Mouse (Mus musculus) left cerebral cortex, adult 18-20 months (tissue): ENCODE results near the gene Dmrt1. TPM values are rescaled to one million over a fixed set of nuclear protein-coding genes. Genes with fewer than 3 reads are reported as not detected.
A peak's percentile ranks its signal among the peaks of the same experiment; 100 is the strongest.

Experiments
- DNase-seq, 2 experiments: peaks; one replicate each; pipeline ENCODE4 v3.0.0; 2021 to 2022; ENCODE audit warnings: low spot score in 2 of 2, mixed read lengths in 1 of 2
- total RNA-seq, 2 experiments: library from RNA; stranded (reverse); gene quantifications; 2 replicates each; pipeline ENCODE4 v1.2.3; 2021

The Dmrt1 gene
- total RNA-seq, 2 experiments from 2014 or later: not detected

DNA sequence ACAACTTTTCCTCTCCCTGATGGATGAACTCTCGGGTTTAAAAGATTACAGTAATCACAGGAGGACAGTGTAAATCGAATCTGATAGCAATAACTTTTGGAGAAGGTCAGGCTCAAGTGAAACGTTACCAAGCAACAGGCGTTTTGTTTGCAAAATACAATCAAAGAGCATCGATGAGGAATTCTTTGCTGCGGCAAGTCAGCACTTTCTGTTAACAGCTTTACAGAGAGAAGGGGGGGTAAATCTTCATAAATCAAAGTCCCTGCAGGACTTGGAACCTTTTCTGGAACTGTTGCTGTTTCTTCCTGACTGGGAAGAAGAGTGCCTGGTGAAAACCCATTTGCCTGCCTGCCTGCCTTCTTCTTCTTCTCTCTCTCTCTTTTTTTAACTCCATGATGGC, 110.5 kb downstream of the Dmrt1 start:
- no peak for DNase-seq

DNA sequence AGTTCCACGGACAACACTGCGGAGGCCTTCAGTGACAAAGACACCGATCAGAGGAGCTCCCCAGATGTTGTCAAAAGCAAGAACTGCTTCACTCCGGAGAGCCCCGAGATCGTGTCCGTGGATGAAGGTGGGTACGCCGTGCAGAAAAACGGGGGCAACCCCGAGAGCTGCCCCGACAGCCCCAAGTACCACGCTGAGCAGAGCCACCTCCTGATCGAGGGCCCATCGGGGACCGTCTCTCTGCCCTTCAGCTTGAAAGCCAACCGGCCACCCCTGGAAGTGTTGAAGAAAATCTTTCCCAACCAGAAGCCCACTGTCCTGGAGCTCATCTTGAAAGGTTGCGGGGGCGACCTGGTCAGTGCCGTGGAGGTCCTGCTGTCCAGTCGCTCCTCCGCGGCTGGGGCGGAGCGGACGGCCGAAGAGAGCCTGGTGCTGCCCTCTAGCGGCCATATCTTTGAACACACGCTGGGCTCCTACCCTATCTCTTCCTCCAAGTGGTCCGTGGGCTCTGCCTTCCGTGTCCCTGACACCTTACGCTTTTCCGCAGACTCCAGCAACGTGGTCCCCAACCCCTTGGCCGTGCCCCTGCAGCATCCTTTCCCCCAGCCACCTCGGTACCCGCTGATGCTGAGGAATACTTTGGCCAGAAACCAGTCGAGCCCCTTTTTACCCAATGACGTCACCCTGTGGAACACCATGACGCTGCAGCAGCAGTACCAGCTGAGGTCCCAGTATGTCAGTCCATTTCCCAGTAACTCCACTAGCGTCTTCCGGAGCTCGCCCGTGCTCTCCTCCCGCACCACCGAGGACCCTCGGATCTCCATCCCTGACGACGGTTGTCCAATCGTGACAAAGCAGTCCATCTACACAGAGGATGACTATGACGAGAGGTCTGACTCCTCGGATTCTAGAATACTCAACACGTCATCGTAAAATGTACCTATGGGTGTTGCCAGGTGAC, 117.2 kb downstream of the Dmrt1 start:
- DNase-seq: peak; percentile 60 to 69

DNA sequence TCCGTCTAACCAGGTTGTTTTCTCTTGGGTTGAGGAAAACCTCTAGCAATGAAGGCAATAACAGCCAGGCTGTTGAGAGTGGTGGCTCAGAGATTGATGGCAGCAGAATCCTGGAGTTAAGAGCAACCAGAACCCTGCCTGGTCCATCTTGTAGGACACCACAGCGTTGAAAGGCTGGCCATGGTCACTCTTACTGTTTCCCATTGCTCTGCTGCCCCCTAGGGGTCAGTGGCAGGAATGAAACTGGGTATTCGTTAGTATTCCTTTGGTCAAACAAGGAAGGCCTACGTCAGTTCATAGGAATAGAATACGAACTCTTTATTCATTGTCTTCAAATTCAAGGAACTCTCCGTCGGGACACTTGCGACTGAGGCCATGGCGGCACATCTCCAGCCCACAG, 123.1 kb downstream of the Dmrt1 start:
- DNase-seq: peak; percentile 78 to 80

DNA sequence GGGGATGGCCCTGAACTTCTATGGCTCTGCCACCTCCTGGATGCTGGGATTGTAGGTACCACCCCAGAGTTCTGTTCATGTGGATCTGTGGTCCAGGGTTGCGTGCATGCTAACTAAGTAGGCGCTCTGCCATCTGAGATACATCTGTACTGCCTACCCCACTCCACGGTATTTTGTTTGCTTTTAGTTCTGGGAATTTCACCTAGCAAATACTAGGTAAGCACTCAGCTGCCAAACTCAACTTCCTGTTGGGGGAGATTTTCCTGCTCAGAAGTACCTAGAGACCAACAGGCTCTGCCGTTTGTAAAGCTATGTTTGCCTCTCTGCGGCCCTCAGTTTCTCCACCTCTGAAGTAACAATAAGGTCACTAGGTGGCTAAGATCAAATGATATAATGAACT, 129.7 kb downstream of the Dmrt1 start:
- no peak for DNase-seq

DNA sequence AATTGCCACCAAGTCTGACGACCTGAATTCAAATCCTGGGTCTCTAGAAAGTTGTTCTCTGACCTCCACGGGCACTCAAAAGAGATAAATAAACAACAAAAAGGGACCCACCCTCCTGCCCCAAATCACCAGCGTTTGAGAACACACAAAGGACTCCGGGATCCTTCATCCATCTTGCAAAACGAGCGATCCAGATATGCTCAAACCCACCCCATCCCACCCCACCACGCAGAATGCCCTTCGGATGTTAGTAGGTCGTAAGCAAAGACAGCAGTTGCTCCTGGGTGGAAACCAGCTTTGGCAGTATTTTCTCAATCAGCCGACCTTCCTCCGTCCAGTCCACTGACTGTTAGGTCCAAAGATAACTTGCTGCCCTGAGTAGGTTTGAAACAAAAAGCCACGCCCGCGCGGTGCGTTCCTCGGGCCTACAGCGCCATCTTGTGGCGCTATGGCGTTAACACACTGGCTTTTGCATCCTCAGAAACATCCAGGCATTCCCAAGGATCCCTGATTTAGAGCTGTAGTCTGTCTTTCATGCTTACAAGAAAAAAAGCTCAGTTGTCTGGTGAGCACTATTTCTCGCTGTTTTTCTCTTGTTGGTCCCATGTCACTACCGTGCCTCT, 130.3 kb downstream of the Dmrt1 start:
- peak; percentile 53 to 66 for DNase-seq

DNA sequence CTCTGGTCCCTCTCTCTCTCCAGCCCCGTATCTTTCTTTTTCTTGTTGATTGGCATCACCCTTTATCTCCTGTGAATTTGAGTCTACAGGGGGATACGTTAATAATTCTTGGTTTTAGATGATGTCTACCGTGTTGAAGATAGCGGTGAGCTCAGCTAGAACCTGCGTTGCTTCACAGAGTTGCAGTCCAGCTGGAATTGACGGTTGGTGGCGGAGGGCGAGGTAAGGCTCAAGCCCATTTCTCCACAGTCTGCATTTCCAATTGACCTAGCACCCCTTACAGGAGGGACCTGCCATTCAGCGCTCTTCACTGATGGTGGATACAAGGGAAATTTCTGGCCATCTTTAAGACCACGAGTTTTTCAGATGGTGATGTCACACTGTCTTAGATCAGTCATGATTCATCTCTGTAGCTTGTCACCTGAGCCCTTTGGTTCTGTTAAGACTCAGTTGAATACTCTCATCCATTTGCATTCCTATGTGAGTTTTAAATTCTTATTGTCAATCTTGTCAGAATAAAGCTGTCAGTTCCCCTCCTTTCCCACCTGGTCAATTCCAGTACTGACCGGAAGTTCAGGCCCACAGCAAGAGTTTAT, 133.4 kb downstream of the Dmrt1 start:
- no peak for DNase-seq

DNA sequence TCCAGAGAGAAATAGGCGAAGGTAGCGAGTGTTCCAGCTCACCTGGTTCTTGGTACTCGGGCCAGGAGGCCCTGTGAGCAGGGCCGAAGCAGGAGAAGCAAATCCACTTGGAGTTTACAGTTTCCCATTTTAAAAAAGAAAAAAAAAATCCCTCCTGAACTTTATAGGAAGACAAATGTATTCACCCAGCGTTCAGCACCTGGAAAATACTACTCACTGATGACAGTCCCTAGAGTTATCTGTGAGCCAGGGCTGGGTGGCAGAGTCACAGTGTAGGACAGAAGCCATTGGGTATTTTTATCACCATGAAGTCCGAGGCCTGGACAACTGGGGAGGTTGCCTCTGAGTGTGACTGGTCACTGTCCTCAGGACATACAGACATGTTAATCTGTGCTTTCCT, 136.4 kb downstream of the Dmrt1 start:
- no peak for DNase-seq

DNA sequence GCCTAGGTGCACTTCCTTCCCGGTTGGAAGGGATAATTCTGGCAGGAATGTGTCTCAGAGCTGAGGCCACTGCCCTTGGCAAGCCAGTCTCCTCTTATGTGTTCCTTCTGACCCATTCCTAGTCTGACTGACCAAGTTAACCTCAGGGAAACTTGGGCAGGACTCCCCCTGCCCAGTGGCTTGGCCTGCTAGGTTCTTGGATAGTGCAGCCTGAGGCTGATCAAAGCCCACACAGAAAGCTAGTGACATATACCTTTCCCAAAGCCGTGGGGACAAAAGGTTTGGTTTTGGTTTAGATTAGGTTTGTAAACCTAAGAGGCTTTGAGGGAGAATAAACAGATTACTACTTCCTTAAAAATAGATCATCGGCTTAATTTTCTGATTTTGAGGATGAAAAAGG, 141.7 kb downstream of the Dmrt1 start:
- DNase-seq: no peak

DNA sequence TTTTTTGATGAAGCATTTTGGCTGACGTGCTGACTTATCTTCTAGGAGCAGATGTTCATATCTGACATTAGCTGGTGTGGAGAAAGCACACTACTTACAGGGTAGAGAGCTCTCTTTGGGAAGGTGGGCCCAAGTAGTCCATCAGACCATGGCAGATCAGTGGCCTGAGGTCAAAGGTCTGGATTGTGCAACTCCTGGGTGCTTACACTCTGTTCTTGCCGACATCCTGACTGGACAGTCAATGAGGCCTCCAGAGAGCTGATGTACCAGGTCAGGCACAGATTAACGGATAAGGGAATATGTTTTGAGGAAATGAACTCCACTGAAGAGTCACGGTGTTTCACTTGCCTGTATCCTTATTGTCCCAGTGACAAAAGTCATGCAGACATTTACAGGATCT, 143.3 kb downstream of the Dmrt1 start:
- DNase-seq: no peak

DNA sequence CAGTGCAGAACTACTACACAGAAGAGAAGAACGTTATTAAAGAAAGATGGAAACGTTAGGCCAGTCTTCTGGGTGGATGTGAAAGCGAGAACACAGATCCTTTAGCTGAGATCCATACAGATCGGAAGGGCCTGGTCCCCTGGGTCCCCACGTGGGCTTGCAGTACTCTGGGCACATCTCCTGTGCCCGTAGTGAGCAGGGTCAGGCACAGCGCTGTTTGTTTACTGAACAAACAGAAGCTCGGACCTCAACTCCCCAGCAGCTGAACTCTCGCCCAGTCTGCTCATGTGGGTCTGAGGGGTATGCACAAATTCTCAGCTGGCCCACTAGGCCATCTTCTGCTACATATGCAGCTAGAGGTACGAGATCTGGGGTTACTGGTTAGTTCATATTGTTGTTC, 145.1 kb downstream of the Dmrt1 start:
- DNase-seq: no peak

DNA sequence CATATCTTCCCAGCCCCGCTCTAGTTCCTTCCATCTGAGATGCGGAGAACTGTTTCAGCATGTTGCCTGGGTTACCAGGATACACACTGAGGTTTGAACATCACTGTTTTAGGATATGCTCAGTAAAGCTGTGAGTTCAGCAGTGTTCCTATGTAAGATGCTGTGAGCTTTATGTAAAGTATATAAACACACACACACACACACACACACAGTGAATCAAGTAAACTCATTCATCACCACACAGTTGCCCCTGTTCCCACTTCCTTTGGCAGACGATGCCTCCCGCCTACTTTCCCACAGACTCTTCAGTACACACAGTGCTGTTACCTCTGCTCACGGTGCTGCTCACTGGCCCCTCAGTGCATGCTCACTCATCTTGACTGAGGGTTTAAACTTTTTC, 147.1 kb downstream of the Dmrt1 start:
- no peak for DNase-seq

Other genes with a start within 250 kb of the Dmrt1 start
- gene Dmrt3, start 104.7 kb downstream of the Dmrt1 start, total RNA-seq: not detected
- gene Dmrt2, start 166.8 kb downstream of the Dmrt1 start, total RNA-seq: 1 to 10 TPM; 1.6 TPM